Comparison of ENCODE assay signal across 14 mouse cellular contexts in genomic region chrX:51537082-51537481, GRCm38 (mm10).
A peak's percentile ranks its signal among the peaks of the same experiment; 100 is the strongest.
DNase-seq lines count a peak whose midpoint lies in the region; ATAC-seq and TF ChIP-seq lines count a peak whose summit lies in the region.
"Had no signal": no experiment of that assay in that cellular context is flagged by ENCODE, and none has a peak within 500 bp of the region (broad histone marks: within the 10 kb centered on the region; RNA-seq: fewer than 3 reads in every experiment).

No protein-coding gene starts in this region.

- TF ChIP-seq CTCF in brain, embryonic 14.5 days (IDR thresholded peaks at IDR 0.05; ENCODE audit: borderline replicate concordance, extremely low read depth, insufficient read depth, insufficient read length): no peak

- TF ChIP-seq POLR2A in brain, embryonic 14.5 days (IDR thresholded peaks at IDR 0.05; ENCODE audit: borderline replicate concordance, extremely low read depth, insufficient read depth, insufficient read length, poor library complexity, severe bottlenecking): no peak

- no peak for DNase-seq in frontal cortex, postnatal 14 days (ENCODE audit: low spot score in 2 of 2)
- DNase-seq in 3T3-L1 (ENCODE audit: low read depth, low spot score): peak; percentile 27
- DNase-seq in brain, embryonic 14.5 days (ENCODE audit: low read depth): peak; percentile 12
- peak; percentile 6 for DNase-seq in lung, postnatal 25 days (ENCODE audit: low spot score)
- DNase-seq in urinary bladder, postnatal 25 days (ENCODE audit: low spot score): no peak
- DNase-seq in left cerebral cortex, adult 9 months (ENCODE audit: low spot score in 2 of 2): no peak
- DNase-seq: B cell, adult 2 months; cerebellum, postnatal 14 days; gastrocnemius, postnatal 25 days; kidney, adult 8-10 months; kidney, postnatal 25 days; thymus, postnatal 14 days had no signal

- ATAC-seq in frontal cortex, adult (ENCODE audit: low TSS enrichment): peak; percentile 65; the same call in 1 of the 2 replicates
- ATAC-seq: forebrain, embryonic 13.5 days had no signal

Comparison
In these comparisons a context has a peak if more than half of its experiments do, and no peak if none do; other contexts are left out.
1. DNase-seq: peak in 3T3-L1 (single experiment), brain, embryonic 14.5 days (single experiment) and lung, postnatal 25 days (single experiment); none in frontal cortex, postnatal 14 days (0 of 2), urinary bladder, postnatal 25 days (single experiment) and left cerebral cortex, adult 9 months (0 of 2).